Mouse (Mus musculus) CH12.LX (cell line): Measurements from ENCODE around the gene Fgf7. TPM values are rescaled to one million over a fixed set of nuclear protein-coding genes. Genes with fewer than 3 reads are reported as not detected.

ENCODE experiments used
- DNase-seq: peaks from one replicate; pipeline ENCODE4 v3.0.0-alpha.2; 2013; ENCODE audit errors: extremely low read depth
- H3K27ac ChIP-seq: 2 replicates; pipeline ENCODE4 v1.5.1; 2012; ENCODE audit warnings: low read depth, mild to moderate bottlenecking, control low read depth, moderate library complexity; ENCODE audit not compliant: insufficient read depth
- H3K27me3 ChIP-seq: replicated peaks from 2 replicates; pipeline ENCODE3; 2012; ENCODE audit warnings: inconsistent platforms
- H3K36me3 ChIP-seq, 2 experiments: replicated peaks in 1 of 2; 2 replicates each; pipeline versions ENCODE3 to v1.6.1; 2012; ENCODE audit warnings: inconsistent platforms in 1 of 2, low read length in 1 of 2, mild to moderate bottlenecking in 1 of 2, mixed read lengths in 1 of 2, moderate library complexity in 1 of 2; ENCODE audit not compliant: control insufficient read depth in 1 of 2, insufficient read depth in 1 of 2
- H3K4me1 ChIP-seq, 2 experiments: 2 replicates each; pipeline ENCODE4 v1.6.1; 2012; ENCODE audit warnings: inconsistent platforms in 1 of 2, moderate library complexity in 1 of 2; ENCODE audit not compliant: insufficient read depth in 2 of 2, control insufficient read depth in 1 of 2
- H3K4me2 ChIP-seq: 2 replicates; pipeline ENCODE4 v1.6.1; 2012; ENCODE audit warnings: low read depth, mild to moderate bottlenecking, control low read depth; ENCODE audit not compliant: poor library complexity, insufficient read depth, severe bottlenecking
- H3K4me3 ChIP-seq, 3 experiments: fragments of 150-350 bp in 1 of 3; sonication (generic) in 1 of 3; replicated peaks in 1 of 3; 2 replicates each; pipeline versions ENCODE3 to v1.5.1; 2011 to 2012; ENCODE audit warnings: low read depth in 2 of 3, low read length in 2 of 3, mild to moderate bottlenecking in 2 of 3, moderate library complexity in 2 of 3, control low read depth in 1 of 3, improper control_type of control experiment in 1 of 3, inconsistent platforms in 1 of 3, mixed read lengths in 1 of 3; ENCODE audit not compliant: poor library complexity in 1 of 3
- H3K79me2 ChIP-seq: replicated peaks from 2 replicates; pipeline ENCODE4 v1.6.1; 2012; ENCODE audit warnings: mild to moderate bottlenecking, moderate library complexity; ENCODE audit not compliant: control insufficient read depth, poor library complexity, insufficient read depth, severe bottlenecking; ENCODE audit errors: extremely low read depth
- H3K9ac ChIP-seq: 2 replicates; pipeline ENCODE4 v1.6.1; 2012; ENCODE audit warnings: low read depth, mild to moderate bottlenecking, control low read depth, moderate library complexity; ENCODE audit not compliant: insufficient read depth
- H3K9me3 ChIP-seq: replicated peaks from 2 replicates; pipeline ENCODE3; 2012; ENCODE audit warnings: low read length, inconsistent platforms, mixed read lengths
- CHD2 ChIP-seq: IDR thresholded peaks from 2 replicates; pipeline ENCODE4 v1.6.1; 2011; ENCODE audit warnings: low read length, improper control_type of control experiment
- E2F4 ChIP-seq: IDR thresholded peaks from 2 replicates; pipeline ENCODE4 v1.6.1; 2011; ENCODE audit warnings: low read depth, low read length, improper control_type of control experiment; ENCODE audit not compliant: insufficient replicate concordance
- ETS1 ChIP-seq: conservative IDR thresholded peaks from 2 replicates; pipeline ENCODE4 v1.6.1; 2012; ENCODE audit warnings: low read depth, mild to moderate bottlenecking, inconsistent platforms, low read length, improper control_type of control experiment, moderate library complexity
- JUND ChIP-seq: conservative IDR thresholded peaks from 2 replicates; pipeline ENCODE4 v1.6.1; 2011; ENCODE audit warnings: low read depth, low read length, improper control_type of control experiment
- KAT2A ChIP-seq: IDR thresholded peaks from 2 replicates; pipeline ENCODE4 v1.6.1; 2012; ENCODE audit warnings: low read length, improper control_type of control experiment, inconsistent platforms; ENCODE audit not compliant: insufficient replicate concordance
- MAFK ChIP-seq: IDR thresholded peaks from 2 replicates; pipeline ENCODE4 v1.6.1; 2011; ENCODE audit warnings: low read length, improper control_type of control experiment; ENCODE audit not compliant: insufficient replicate concordance
- MYC ChIP-seq: IDR thresholded peaks from 2 replicates; pipeline ENCODE4 v1.6.1; 2011; ENCODE audit warnings: low read depth, mild to moderate bottlenecking, improper control_type of control experiment, low read length
- NELFE ChIP-seq: IDR thresholded peaks from 2 replicates; pipeline ENCODE4 v1.6.1; 2011; ENCODE audit warnings: low read depth, low read length, improper control_type of control experiment
- NRF1 ChIP-seq: IDR thresholded peaks from 2 replicates; pipeline ENCODE4 v1.6.1; 2014; ENCODE audit warnings: low read depth, mild to moderate bottlenecking, inconsistent platforms, low read length, improper control_type of control experiment, moderate library complexity
- POLR2AphosphoS2 ChIP-seq: IDR thresholded peaks from 2 replicates; pipeline ENCODE4 v1.6.1; 2011; ENCODE audit warnings: low read depth, low read length, improper control_type of control experiment
- RAD21 ChIP-seq: IDR thresholded peaks from 2 replicates; pipeline ENCODE4 v1.6.1; 2011; ENCODE audit warnings: low read depth, mild to moderate bottlenecking, low read length, improper control_type of control experiment, moderate library complexity
- RCOR1 ChIP-seq: conservative IDR thresholded peaks from 2 replicates; pipeline ENCODE4 v1.6.1; 2012; ENCODE audit warnings: low read depth, mild to moderate bottlenecking, inconsistent platforms, low read length, improper control_type of control experiment
- SIN3A ChIP-seq: IDR thresholded peaks from 2 replicates; pipeline ENCODE4 v1.6.1; 2012; ENCODE audit warnings: low read length, improper control_type of control experiment, inconsistent platforms
- TBP ChIP-seq: conservative IDR thresholded peaks from 2 replicates; pipeline ENCODE4 v1.6.1; 2011; ENCODE audit warnings: low read depth, low read length, improper control_type of control experiment
- TCF12 ChIP-seq: IDR thresholded peaks from 2 replicates; pipeline ENCODE4 v1.6.1; 2014; ENCODE audit warnings: low read depth, mild to moderate bottlenecking, inconsistent platforms, low read length, improper control_type of control experiment
- ZMIZ1 ChIP-seq: IDR thresholded peaks from 2 replicates; pipeline ENCODE4 v1.6.1; 2012; ENCODE audit warnings: low read depth, mild to moderate bottlenecking, inconsistent platforms, low read length, improper control_type of control experiment
- dilution Hi-C: fragments of 300-500 bp; cut with MboI; formaldehyde crosslinking; loops from 2 replicates; pipeline ENCODE4 v1.14.3; 2020; ENCODE audit warnings: low sequenced_read_pairs; ENCODE audit not compliant: extremely low pct_unique_long_range_greater_than_20kb, extremely low pct_ligation_motif_present
- in situ Hi-C: fragments of 300-500 bp; cut with MboI; formaldehyde crosslinking; loops from 3 replicates; pipeline ENCODE4 v1.14.3; 2019; ENCODE audit warnings: low sequenced_read_pairs, low pct_ligation_motif_present, low pct_unique_long_range_greater_than_20kb, mixed read lengths
- polyA plus RNA-seq: library from polyadenylated mRNA; unstranded; fragments of >175 nt; gene quantifications from 2 replicates; pipeline ENCODE4 v1.2.1, GENCODE M21; 2012; ENCODE audit warnings: low read depth; ENCODE audit not compliant: insufficient read length
- total RNA-seq, 2 experiments: library from RNA; depleted of rRNA; stranded (reverse); fragments of 300-350 nt in 1 of 2; fragments of >200 nt in 1 of 2; gene quantifications; 2 replicates each; pipeline ENCODE4 v1.2.3; 2012 to 2014

The Fgf7 gene
- total and polyA plus RNA-seq, 3 experiments, result not detected

DNA sequence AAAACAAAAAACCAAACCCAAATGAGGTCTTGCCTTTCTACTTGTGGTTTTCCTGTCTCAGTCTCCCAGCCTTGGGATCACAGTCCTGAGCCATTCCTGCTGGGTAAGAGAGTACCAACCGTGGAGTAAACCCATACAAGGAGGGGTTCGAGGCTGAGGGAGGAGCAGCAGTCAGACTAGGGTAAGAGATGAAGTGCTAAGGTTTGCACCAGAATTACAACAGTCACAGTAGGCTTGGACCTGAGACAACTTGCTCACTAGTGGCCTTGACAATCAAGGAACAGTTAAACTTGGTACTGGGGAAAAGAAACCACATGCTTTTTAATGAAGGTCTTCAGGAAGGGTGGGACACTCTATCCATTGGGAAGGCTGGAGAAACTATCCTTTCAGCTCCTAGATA, 44.6 kb downstream of the Fgf7 start:
- dilution Hi-C loops, result no loop called here
- no peak for TF ChIP-seq ETS1
- TF ChIP-seq RAD21, result no peak
- TF ChIP-seq TCF12, result no peak
- TF ChIP-seq ZMIZ1, result no peak
- no peak for TF ChIP-seq MYC
- no peak for TF ChIP-seq NELFE
- no peak for TF ChIP-seq MAFK
- TF ChIP-seq E2F4, result no peak
- in situ Hi-C loops, result no loop called here
- DNase-seq, result no peak
- Histone ChIP-seq H3K27me3 (no peaks in the 10 kb centered on the region), H3K27ac (no peak overlapping the region), H3K4me1 (peaks cover 4 to 14% of the 10 kb centered on the region in 2 experiments; a peak in 2 of 4 replicates), H3K79me2 (no peaks in the 10 kb centered on the region), H3K36me3 (no peaks in the 10 kb centered on the region), H3K4me3 (no peak overlapping the region), H3K9me3 (no peaks in the 10 kb centered on the region), H3K9ac (no peak overlapping the region), H3K4me2 (no peak overlapping the region)

- in situ Hi-C loops (no loop called here), dilution Hi-C loops (no loop called here)
- TF ChIP-seq RCOR1 (no peak), POLR2AphosphoS2 (no peak), SIN3A (no peak), CHD2 (no peak), ETS1 (no peak), ZMIZ1 (no peak), NRF1 (no peak), JUND (no peak)
- Histone ChIP-seq H3K27me3 (no peaks in the 10 kb centered on the region), H3K4me3 (no peak overlapping the region), H3K36me3 (no peaks in the 10 kb centered on the region), H3K9me3 (no peaks in the 10 kb centered on the region), H3K27ac (no peak overlapping the region), H3K9ac (no peak overlapping the region), H3K4me2 (no peak overlapping the region), H3K4me1 (no peaks in the 10 kb centered on the region), H3K79me2 (no peaks in the 10 kb centered on the region)
- no peak for DNase-seq
Measured at GRCm38 (mm10) chr2:126084326-126084725, 49.9 kb downstream of the Fgf7 start.

- in situ Hi-C loops, result no loop called here
Measured at GRCm38 (mm10) chr2:126086187-126086586, 51.7 kb downstream of the Fgf7 start.

More at GRCm38 (mm10) chr2:126086187-126086586, 51.7 kb downstream of the Fgf7 start:
- dilution Hi-C loops, result no loop called here
- Histone ChIP-seq H3K9me3 (no peaks in the 10 kb centered on the region), H3K27ac (no peak overlapping the region), H3K4me3 (no peak overlapping the region), H3K27me3 (no peaks in the 10 kb centered on the region), H3K4me1 (no peaks in the 10 kb centered on the region), H3K36me3 (no peaks in the 10 kb centered on the region), H3K4me2 (no peak overlapping the region), H3K79me2 (no peaks in the 10 kb centered on the region), H3K9ac (no peak overlapping the region)
- no peak for DNase-seq
- TF ChIP-seq TBP, result no peak
- TF ChIP-seq KAT2A, result no peak
